Mouse (Mus musculus) thymus, postnatal 10 days (tissue): ENCODE measurements around the gene Bcl2l1.
A peak's percentile ranks its signal among the peaks of the same experiment; 100 is the strongest.

ENCODE experiments used
- DNase-seq, 2 experiments: peaks; one replicate each; pipeline ENCODE4 v3.0.0; 2021; ENCODE audit warnings: low spot score in 2 of 2

Gene Bcl2l1

GRCm38 (mm10) chr2:152772231-152772630 is 59.3 kb downstream of the Bcl2l1 start:
- DNase-seq, result no peak

GRCm38 (mm10) chr2:152771571-152771970 is 60.0 kb downstream of the Bcl2l1 start:
- no peak for DNase-seq

- DNase-seq, result no peak
These were observed 61.9 kb downstream of the Bcl2l1 start for GRCm38 (mm10) chr2:152769677-152770076.

GRCm38 (mm10) chr2:152767618-152768271 is 63.8 kb downstream of the Bcl2l1 start:
- DNase-seq, result peak; percentile 65 to 85

- DNase-seq, result peak; percentile 88 to 97
These were observed 65.0 kb downstream of the Bcl2l1 start for GRCm38 (mm10) chr2:152766387-152767123.

GRCm38 (mm10) chr2:152765045-152765674 is 66.4 kb downstream of the Bcl2l1 start:
- DNase-seq, result no peak

- DNase-seq, result no peak
These were observed 67.1 kb downstream of the Bcl2l1 start for GRCm38 (mm10) chr2:152764172-152765044.

- no peak for DNase-seq
These were observed 68.2 kb downstream of the Bcl2l1 start for GRCm38 (mm10) chr2:152763310-152763709.

GRCm38 (mm10) chr2:152758351-152758750 is 73.2 kb downstream of the Bcl2l1 start:
- no peak for DNase-seq

GRCm38 (mm10) chr2:152757478-152757877 is 74.0 kb downstream of the Bcl2l1 start:
- DNase-seq, result no peak

- no peak for DNase-seq
These were observed 74.8 kb downstream of the Bcl2l1 start for GRCm38 (mm10) chr2:152756474-152757393.

GRCm38 (mm10) chr2:152753944-152754711 is 77.4 kb downstream of the Bcl2l1 start, which contains the start of gene Cox4i2:
Gene Cox4i2 (plus strand): TSS chr2:152754173.
- no peak for DNase-seq

- DNase-seq, result peak; percentile 51 to 75
These were observed 89.1 kb downstream of the Bcl2l1 start for GRCm38 (mm10) chr2:152742435-152742834.

GRCm38 (mm10) chr2:152741153-152742041 is 90.1 kb downstream of the Bcl2l1 start:
- no peak for DNase-seq

- no peak for DNase-seq
These were observed 91.0 kb downstream of the Bcl2l1 start for GRCm38 (mm10) chr2:152740490-152740889.

GRCm38 (mm10) chr2:152739842-152740260 is 91.7 kb downstream of the Bcl2l1 start:
- no peak for DNase-seq

- DNase-seq, result peak; percentile 18 to 51
These were observed 92.3 kb downstream of the Bcl2l1 start for GRCm38 (mm10) chr2:152739031-152739841.

GRCm38 (mm10) chr2:152738341-152738740 is 93.2 kb downstream of the Bcl2l1 start:
- DNase-seq, result no peak
